Mouse (Mus musculus) kidney, postnatal 0 days (tissue): ENCODE results near the gene Mycn. TPM values are rescaled to one million over a fixed set of nuclear protein-coding genes. Genes with fewer than 3 reads are reported as not detected.

Source experiments
- ATAC-seq: fragments of 200-750 bp; cut with Nextera tagmentation; replicated peaks from 2 replicates; pipeline ENCODE4 v1.8.0; 2017; ENCODE audit warnings: low read depth, moderate number of reproducible peaks, moderate TSS enrichment, moderate library complexity; ENCODE audit not compliant: low FRiP score
- DNase-seq: peaks from one replicate; pipeline ENCODE4 v3.0.0-alpha.2; 2016; ENCODE audit warnings: low spot score
- H3K27ac ChIP-seq: fragments of 300-500 bp; sonication (generic); 2 replicates; pipeline ENCODE4 v1.5.1; 2014; ENCODE audit warnings: mild to moderate bottlenecking
- H3K27me3 ChIP-seq: fragments of 300-500 bp; sonication (generic); 2 replicates; pipeline ENCODE4 v1.6.1; 2014; ENCODE audit warnings: low read length, mixed read lengths; ENCODE audit not compliant: insufficient read depth
- H3K36me3 ChIP-seq: fragments of 300-500 bp; sonication (generic); 2 replicates; pipeline ENCODE4 v1.6.1; 2014; ENCODE audit warnings: low read length, mixed read lengths; ENCODE audit not compliant: insufficient read depth
- H3K4me1 ChIP-seq: fragments of 300-500 bp; sonication (generic); replicated peaks from 2 replicates; pipeline ENCODE4 v1.6.1; 2014; ENCODE audit warnings: antibody characterized with exemption, low read length, mixed read lengths; ENCODE audit not compliant: insufficient read depth
- H3K4me2 ChIP-seq: fragments of 300-500 bp; sonication (generic); 2 replicates; pipeline ENCODE4 v1.6.1; 2014; ENCODE audit warnings: mild to moderate bottlenecking, low read length, moderate library complexity, mixed read lengths
- H3K4me3 ChIP-seq: fragments of 300-500 bp; sonication (generic); replicated peaks from 2 replicates; pipeline ENCODE4 v1.5.1; 2014; ENCODE audit warnings: low read depth, low read length
- H3K9ac ChIP-seq: fragments of 300-500 bp; sonication (generic); 2 replicates; pipeline ENCODE4 v1.6.1; 2014; ENCODE audit warnings: low read depth, low read length
- H3K9me3 ChIP-seq: fragments of 300-500 bp; sonication (generic); replicated peaks from 2 replicates; pipeline ENCODE4 v1.6.1; 2016; ENCODE audit warnings: low read length, inconsistent platforms, mixed read lengths
- CTCF ChIP-seq: IDR thresholded peaks from 2 replicates; pipeline ENCODE4 v1.5.1; 2016; ENCODE audit warnings: antibody characterized with exemption, low read depth, mild to moderate bottlenecking, moderate library complexity
- WGBS: fragments of 180-500 bp; shearing (Covaris S2); extraction: QIAGEN DNeasy Blood & Tissue Kit; methylation state at CpG from one replicate; pipeline ENCODE4 v1.1.7; 2014; 5-methylcytosine and 5-hydroxymethylcytosine counted together
- polyA plus RNA-seq: library from polyadenylated mRNA; unstranded; fragments of >200 nt; fragmentation: Nextera tagmentation; extraction: Ambion mirVana; gene quantifications from 2 replicates; pipeline ENCODE4 v1.2.1, GENCODE M21; 2015

Mycn gene
- polyA plus RNA-seq, 1 experiment from 2014 or later, result 86.9 TPM

- no peak overlapping the region for H3K9ac ChIP-seq
- ATAC-seq (peak; percentile 74), DNase-seq (peak; percentile 83)
- peaks cover 11% of the 10 kb centered on the region; the same call in 1 of the 2 replicates for H3K36me3 ChIP-seq
- H3K9me3 ChIP-seq, result no peaks in the 10 kb centered on the region
- no peak for TF ChIP-seq CTCF
- 39% methylated on average over 7 of the region's 7 CpGs for WGBS
- H3K27ac ChIP-seq, result no peak overlapping the region
- no peaks in the 10 kb centered on the region for H3K27me3 ChIP-seq
- H3K4me2 ChIP-seq, result no peak overlapping the region
- 0 out of 2 replicates have a peak, but pooled peaks cover 3% of the 10 kb centered on the region for H3K4me1 ChIP-seq
- no peak overlapping the region for H3K4me3 ChIP-seq
Observed at GRCm38 (mm10) chr12:12932238-12932637, 9.5 kb downstream of the Mycn start.

- Histone ChIP-seq H3K4me2 (no peak overlapping the region), H3K27ac (no peak overlapping the region), H3K4me3 (no peak overlapping the region), H3K9me3 (no peaks in the 10 kb centered on the region), H3K36me3 (no peaks in the 10 kb centered on the region), H3K9ac (no peak overlapping the region), H3K27me3 (no peaks in the 10 kb centered on the region), H3K4me1 (no peaks in the 10 kb centered on the region)
- peak; percentile 77 for DNase-seq
- no peak for ATAC-seq
- 35% methylated on average over 3 of the region's 3 CpGs for WGBS
- TF ChIP-seq CTCF, result no peak
Observed at GRCm38 (mm10) chr12:12928239-12928638, 13.5 kb downstream of the Mycn start.

- H3K9ac ChIP-seq, result no peak overlapping the region
- DNase-seq (no peak), ATAC-seq (no peak)
- H3K4me1 ChIP-seq, result no peaks in the 10 kb centered on the region
- no peaks in the 10 kb centered on the region for H3K36me3 ChIP-seq
- H3K27me3 ChIP-seq, result no peaks in the 10 kb centered on the region
- no peak overlapping the region for H3K27ac ChIP-seq
- H3K9me3 ChIP-seq, result no peaks in the 10 kb centered on the region
- H3K4me2 ChIP-seq, result no peak overlapping the region
- TF ChIP-seq CTCF, result no peak
- WGBS, result 85% methylated on average over 3 of the region's 3 CpGs
- H3K4me3 ChIP-seq, result no peak overlapping the region
Observed at GRCm38 (mm10) chr12:12926975-12927527, 14.7 kb downstream of the Mycn start.

GRCm38 (mm10) chr12:12924446-12924845, 17.3 kb downstream of the Mycn start:
- Histone ChIP-seq H3K4me3 (no peak overlapping the region), H3K36me3 (no peaks in the 10 kb centered on the region), H3K4me1 (peaks cover 4% of the 10 kb centered on the region; the same call in 1 of the 2 replicates), H3K9me3 (no peaks in the 10 kb centered on the region), H3K27me3 (no peaks in the 10 kb centered on the region), H3K27ac (no peak overlapping the region), H3K4me2 (no peak overlapping the region), H3K9ac (no peak overlapping the region)
- no peak for DNase-seq
- TF ChIP-seq CTCF, result no peak
- no peak for ATAC-seq
- WGBS, result 85% methylated on average over 3 of the region's 3 CpGs

GRCm38 (mm10) chr12:12920166-12921157, 21.3 kb downstream of the Mycn start:
- Histone ChIP-seq H3K9me3 (no peaks in the 10 kb centered on the region), H3K27ac (0 out of 2 replicates have a peak overlapping the region, but pooled peaks have one; percentile 15), H3K4me3 (no peak overlapping the region), H3K4me1 (peaks cover 14% of the 10 kb centered on the region; the same call in 1 of the 2 replicates), H3K36me3 (no peaks in the 10 kb centered on the region), H3K9ac (no peak overlapping the region), H3K27me3 (no peaks in the 10 kb centered on the region), H3K4me2 (no peak overlapping the region)
- DNase-seq (no peak), ATAC-seq (peak; percentile 88)
- 39% methylated on average over 12 of the region's 12 CpGs for WGBS
- TF ChIP-seq CTCF, result no peak

- H3K36me3 ChIP-seq, result no peaks in the 10 kb centered on the region
- peaks cover 14% of the 10 kb centered on the region; the same call in 1 of the 2 replicates for H3K4me1 ChIP-seq
- no peak overlapping the region for H3K27ac ChIP-seq
- DNase-seq (peak; percentile 69), ATAC-seq (no peak)
- no peaks in the 10 kb centered on the region for H3K9me3 ChIP-seq
- H3K4me3 ChIP-seq, result no peak overlapping the region
- no peak overlapping the region for H3K4me2 ChIP-seq
- H3K27me3 ChIP-seq, result no peaks in the 10 kb centered on the region
- 20% methylated on average over 9 of the region's 9 CpGs for WGBS
- no peak overlapping the region for H3K9ac ChIP-seq
- TF ChIP-seq CTCF, result no peak
Observed at GRCm38 (mm10) chr12:12916298-12916697, 25.4 kb downstream of the Mycn start.
